Mouse (Mus musculus): ENCODE measurements at regions not wholly inside any gene's neighbourhood (a gene's known extent, or its start where the extent isn't known, plus 50 kb on each side); places are given as distances from the start of the nearest gene placed in this dataset.

DNA sequence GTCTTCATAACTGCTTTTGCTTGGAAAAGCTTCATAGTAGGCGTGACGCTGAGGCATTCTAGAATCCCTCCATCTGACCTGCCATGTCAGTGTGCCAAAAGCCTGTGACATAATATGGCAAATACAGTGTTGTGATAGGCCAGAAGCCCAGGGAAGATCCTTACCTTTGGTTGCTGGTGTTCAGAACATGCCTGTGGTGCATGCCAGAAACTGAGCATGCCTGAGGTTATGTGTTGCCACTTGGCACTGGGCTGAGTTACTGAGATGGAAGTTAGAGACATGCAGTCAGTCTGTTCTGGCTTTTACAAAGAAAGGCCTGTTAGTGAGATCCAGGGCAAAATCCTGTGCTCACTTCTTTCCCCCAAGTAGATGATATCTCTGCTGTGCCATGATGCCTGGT lies 412.7 kb upstream of the Gm11042 start:
- no peak for TF ChIP-seq CTCF (IDR thresholded peaks at IDR 0.05; ENCODE audit: low read depth)
- no peak for TF ChIP-seq EP300 (IDR thresholded peaks at IDR 0.05; ENCODE audit: low read depth)
